Mouse (Mus musculus): ENCODE measurements at regions not wholly inside any gene's neighbourhood (a gene's known extent, or its start where the extent isn't known, plus 50 kb on each side); places are given as distances from the start of the nearest gene placed in this dataset.

GRCm38 (mm10) chr10:91260416-91260815, 79.3 kb upstream of the Tmpo start:
- no peak for ATAC-seq (replicated peaks; ENCODE audit: insufficient number of reproducible peaks, low FRiP score, low TSS enrichment, poor library complexity, severe bottlenecking)

- no peak for ATAC-seq (replicated peaks; ENCODE audit: insufficient number of reproducible peaks, low FRiP score, low TSS enrichment, poor library complexity, severe bottlenecking)
Measured at GRCm38 (mm10) chr10:91249681-91250195, 68.6 kb upstream of the Tmpo start.

GRCm38 (mm10) chr10:91244297-91244696, 63.2 kb upstream of the Tmpo start:
- ATAC-seq (replicated peaks; ENCODE audit: insufficient number of reproducible peaks, low FRiP score, low TSS enrichment, poor library complexity, severe bottlenecking): no peak

DNA sequence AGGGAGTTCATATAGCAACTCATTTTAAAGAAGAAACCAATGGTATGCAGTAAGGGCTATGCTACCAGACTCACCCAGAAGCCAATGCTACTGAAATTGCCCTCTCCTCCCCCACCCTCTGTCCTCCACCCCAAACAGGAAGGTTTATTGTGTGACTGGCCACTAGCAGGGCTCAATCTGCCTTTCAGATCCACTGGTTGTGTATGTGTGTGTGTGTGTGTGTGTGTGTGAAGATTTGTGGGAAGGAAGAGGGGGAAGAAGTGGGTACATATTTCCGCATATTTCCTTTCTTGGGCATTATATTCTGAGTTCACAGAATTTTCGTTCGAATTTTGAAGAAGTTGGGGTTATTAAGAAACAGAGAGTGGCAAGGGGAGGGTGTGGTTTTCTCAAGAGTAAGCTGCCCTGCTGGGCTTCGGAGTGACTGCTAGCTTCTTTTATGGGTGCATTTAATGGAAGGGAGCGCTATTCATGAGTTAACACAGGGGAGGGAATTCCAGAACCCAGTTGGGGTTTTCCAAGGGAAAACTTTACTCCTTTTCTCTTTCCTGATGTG, 61.5 kb upstream of the Tmpo start:
- ATAC-seq (replicated peaks; ENCODE audit: insufficient number of reproducible peaks, low FRiP score, low TSS enrichment, poor library complexity, severe bottlenecking): peak; percentile 64

- no peak for ATAC-seq (replicated peaks; ENCODE audit: insufficient number of reproducible peaks, low FRiP score, low TSS enrichment, poor library complexity, severe bottlenecking)
Measured at GRCm38 (mm10) chr10:91241611-91242005, 60.5 kb upstream of the Tmpo start.

- ATAC-seq (replicated peaks; ENCODE audit: insufficient number of reproducible peaks, low FRiP score, low TSS enrichment, poor library complexity, severe bottlenecking): no peak
Measured at GRCm38 (mm10) chr10:91240856-91241610, 59.9 kb upstream of the Tmpo start.

- ATAC-seq (replicated peaks; ENCODE audit: insufficient number of reproducible peaks, low FRiP score, low TSS enrichment, poor library complexity, severe bottlenecking): no peak
Measured at GRCm38 (mm10) chr10:91240320-91240719, 59.2 kb upstream of the Tmpo start.

DNA sequence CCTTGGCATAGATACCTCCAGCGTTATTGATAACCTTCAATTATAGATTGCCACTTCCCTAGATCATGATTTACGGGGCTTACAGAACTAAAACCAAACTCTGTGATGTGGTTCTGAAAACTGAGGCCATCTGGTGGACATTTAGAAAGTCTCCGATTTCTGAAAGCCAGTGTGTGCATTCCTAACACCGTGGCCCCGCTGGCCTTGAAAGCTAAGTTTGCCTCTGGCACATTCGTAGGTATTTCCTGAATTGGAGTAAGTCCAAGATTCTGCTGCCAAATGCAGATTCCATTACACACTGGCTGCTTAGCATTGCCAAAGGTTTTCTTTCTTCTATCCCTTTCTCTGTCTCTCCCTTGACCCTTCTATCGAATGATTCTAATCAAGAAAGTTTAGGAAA, 55.7 kb upstream of the Tmpo start:
- ATAC-seq (replicated peaks; ENCODE audit: insufficient number of reproducible peaks, low FRiP score, low TSS enrichment, poor library complexity, severe bottlenecking): no peak

DNA sequence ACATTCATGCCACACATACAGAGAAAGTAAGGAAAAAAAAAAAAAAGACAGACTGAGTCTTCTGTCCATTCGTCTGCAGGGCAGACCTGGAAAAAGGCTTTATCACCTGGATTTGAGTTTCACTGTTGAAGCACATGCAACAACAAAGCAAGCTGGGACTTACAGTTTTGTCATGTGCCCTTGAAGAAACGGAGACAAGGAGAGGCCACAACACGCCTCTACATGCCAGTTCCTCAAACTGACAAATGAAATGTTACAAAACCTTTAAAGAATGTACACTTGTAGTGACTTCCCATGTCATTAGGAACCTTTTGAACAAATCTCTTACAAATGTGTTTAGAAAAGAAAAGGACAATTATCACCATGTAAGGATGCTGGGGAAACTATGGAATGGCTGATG, 53.6 kb upstream of the Tmpo start:
- peak; percentile 63; the same call in 1 of the 2 replicates for ATAC-seq (replicated peaks; ENCODE audit: insufficient number of reproducible peaks, low FRiP score, low TSS enrichment, poor library complexity, severe bottlenecking)
